Mouse (Mus musculus) R1 (cell line): ENCODE results near the gene Sppl2a.
"Not testable (repeated sequence)": the region's sequence is repeated elsewhere in the genome, so short reads cannot be mapped to it uniquely, and the experiment has no call there.

Experiments
- DNase-seq: peaks from one replicate; pipeline ENCODE4 v3.0.0-alpha.2; 2018; ENCODE audit warnings: low read depth, low spot score

Sppl2a gene

GRCm38 (mm10) chr2:126896941-126897340 lies 36.1 kb downstream of the Sppl2a start:
- no peak for DNase-seq

GRCm38 (mm10) chr2:126894245-126894644 lies 38.8 kb downstream of the Sppl2a start:
- no peak for DNase-seq

GRCm38 (mm10) chr2:126892316-126892715 lies 40.7 kb downstream of the Sppl2a start:
- no peak for DNase-seq

GRCm38 (mm10) chr2:126891743-126892142 lies 41.3 kb downstream of the Sppl2a start:
- DNase-seq, result no peak

- DNase-seq, result no peak
Measured at GRCm38 (mm10) chr2:126887141-126887540, 45.9 kb downstream of the Sppl2a start.

GRCm38 (mm10) chr2:126885871-126886270 lies 47.2 kb downstream of the Sppl2a start:
- no peak for DNase-seq

- not testable (repeated sequence) for DNase-seq
Measured at GRCm38 (mm10) chr2:126882711-126883110, 50.3 kb downstream of the Sppl2a start.

- no peak for DNase-seq
Measured at GRCm38 (mm10) chr2:126877991-126878390, 55.0 kb downstream of the Sppl2a start.

- DNase-seq, result peak; percentile 95
Measured at GRCm38 (mm10) chr2:126875871-126876796, 56.9 kb downstream of the Sppl2a start, which contains the start of gene Trpm7. Gene Trpm7, minus strand, starts transcription at chr2:126876230.

- peak; percentile 88 for DNase-seq
Measured at GRCm38 (mm10) chr2:126875516-126875835, 57.6 kb downstream of the Sppl2a start.

- DNase-seq, result peak; percentile 8
Measured at GRCm38 (mm10) chr2:126874809-126875515, 58.1 kb downstream of the Sppl2a start.

GRCm38 (mm10) chr2:126866301-126866700 lies 66.7 kb downstream of the Sppl2a start:
- no peak for DNase-seq

GRCm38 (mm10) chr2:126865501-126866199 lies 67.4 kb downstream of the Sppl2a start:
- DNase-seq, result no peak

- DNase-seq, result no peak
Measured at GRCm38 (mm10) chr2:126865026-126865425, 68.0 kb downstream of the Sppl2a start.

- no peak for DNase-seq
Measured at GRCm38 (mm10) chr2:126844751-126845150, 88.3 kb downstream of the Sppl2a start.
